Mouse (Mus musculus): ENCODE results near the gene Hirip3. TPM values are rescaled to one million over a fixed set of nuclear protein-coding genes. Genes with fewer than 3 reads are reported as not detected.

Hirip3 gene
- total RNA-seq (2015) (14.6 and 22.0 TPM in 2 replicates), total RNA-seq (2017) (147 and 164 TPM in 2 replicates)

DNA sequence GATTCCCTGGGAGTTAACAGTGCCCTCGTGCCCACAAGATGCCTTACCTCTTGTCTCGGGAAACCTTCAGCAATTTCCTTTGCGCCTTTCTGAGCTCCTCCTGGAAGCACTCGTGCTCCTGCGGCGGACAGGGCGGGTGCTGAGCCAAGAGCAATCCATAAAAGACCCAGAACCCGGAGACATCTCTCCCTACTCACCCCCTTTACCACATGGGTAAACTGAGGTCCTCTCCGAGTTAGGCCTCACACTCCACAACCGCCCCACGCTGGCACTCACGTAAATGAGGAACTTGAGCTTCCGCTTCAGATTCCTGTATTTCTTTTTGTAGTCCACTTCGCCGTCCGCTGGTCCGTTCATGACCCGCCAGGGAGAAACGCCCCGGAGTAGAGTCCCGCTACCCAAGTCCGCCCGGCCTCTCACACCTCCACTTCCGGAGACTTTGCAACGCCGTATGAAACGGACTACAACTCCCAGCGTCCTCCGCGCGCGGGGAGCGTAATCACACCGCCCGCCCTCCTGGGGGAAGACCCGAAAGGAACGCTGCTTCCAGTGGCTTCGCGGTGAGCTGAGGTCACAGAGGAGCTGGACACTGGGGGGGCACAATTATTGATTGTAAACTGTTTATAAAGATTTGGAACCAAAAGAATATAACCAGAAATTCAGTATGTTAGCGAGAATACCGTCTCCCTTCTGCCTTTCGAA, at the start of gene Hirip3:
Hirip3 (plus strand) TSS at position 544 of the 702 bp plus-strand sequence.
- peak; percentile 92 for ATAC-seq (ENCODE audit: poor library complexity, severe bottlenecking)

DNA sequence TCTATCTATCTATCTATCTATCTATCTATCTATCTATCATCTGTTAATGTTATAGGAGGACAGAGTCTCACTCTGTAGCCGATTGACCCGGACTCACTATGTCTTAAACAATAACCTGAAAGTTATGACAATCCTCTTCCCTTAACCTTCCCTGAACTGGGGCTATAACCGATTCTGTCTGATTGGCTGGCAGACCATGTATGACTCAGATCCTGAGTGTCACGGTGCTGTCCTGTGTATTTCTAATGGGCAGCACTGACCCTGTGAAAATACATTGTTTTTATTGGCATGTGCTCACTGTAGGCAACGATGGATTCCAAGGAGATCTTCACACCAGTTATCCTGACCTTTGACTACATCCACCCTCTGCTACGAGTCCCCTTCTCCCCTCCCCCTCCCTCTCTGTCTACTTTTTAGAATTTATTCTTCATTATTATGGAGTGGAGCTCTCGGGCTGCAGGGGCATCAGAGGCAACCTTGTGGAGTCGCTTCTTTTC, 46.0 kb upstream of the Hirip3 start:
- no peak for ATAC-seq (ENCODE audit: poor library complexity, severe bottlenecking)

DNA sequence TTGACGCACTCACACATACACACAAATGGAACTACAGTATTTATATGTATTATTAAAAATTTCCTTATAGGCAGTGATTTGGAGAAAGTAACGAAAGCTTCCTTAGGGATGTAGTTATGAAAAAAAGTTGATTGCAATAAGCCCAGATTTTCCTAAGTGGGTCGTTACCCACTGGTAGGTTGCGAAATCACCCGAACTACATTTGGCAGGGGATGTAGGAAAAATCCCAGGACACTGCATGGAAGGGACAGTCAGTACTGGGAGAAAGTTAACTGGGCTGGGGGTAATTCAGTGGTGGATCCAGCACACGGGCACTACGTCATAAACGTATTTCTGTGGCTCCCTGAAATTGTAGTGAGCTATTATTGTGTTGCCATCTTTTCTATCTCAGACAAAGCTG, 45.3 kb upstream of the Hirip3 start:
- ATAC-seq (ENCODE audit: poor library complexity, severe bottlenecking): no peak

DNA sequence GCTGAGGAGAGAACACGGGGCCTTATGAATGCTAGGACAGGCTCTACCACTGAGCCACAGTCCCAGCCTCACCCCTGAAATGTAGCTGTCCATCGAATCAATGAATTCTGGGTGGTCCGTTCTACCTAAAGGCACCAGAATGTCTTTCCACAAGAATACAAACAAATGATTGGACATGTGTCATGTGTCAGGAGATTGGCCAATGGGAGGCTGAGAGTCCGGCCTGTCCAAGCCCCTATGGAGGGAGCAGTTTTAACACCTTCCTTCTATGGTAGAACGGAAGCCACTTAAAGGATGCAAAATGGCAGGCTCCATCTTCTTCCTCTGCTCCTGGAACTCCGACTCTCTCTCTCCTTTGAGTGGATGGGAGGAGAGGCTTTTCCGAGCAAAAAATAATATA, 44.2 kb upstream of the Hirip3 start:
- ATAC-seq (ENCODE audit: poor library complexity, severe bottlenecking): no peak

DNA sequence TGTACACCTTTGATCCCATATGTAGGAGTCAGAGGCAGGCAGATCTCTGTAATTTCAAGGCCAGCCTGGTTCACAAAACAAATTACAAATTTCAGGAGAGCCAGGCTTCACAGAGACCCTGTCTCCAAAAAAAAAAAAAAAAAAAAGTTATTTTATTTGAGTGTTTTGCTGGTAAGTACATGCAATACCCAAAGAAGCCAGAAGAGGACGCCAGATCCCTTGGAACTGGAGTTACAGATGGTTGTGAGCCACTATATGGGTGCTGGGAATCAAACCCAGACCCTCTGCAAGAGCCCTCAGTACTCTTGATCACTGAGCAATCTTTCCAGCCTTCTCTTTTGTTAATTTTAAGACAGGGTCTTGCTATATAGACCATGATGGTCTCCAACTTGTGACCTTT, 43.0 kb upstream of the Hirip3 start:
- no peak for ATAC-seq (ENCODE audit: poor library complexity, severe bottlenecking)

DNA sequence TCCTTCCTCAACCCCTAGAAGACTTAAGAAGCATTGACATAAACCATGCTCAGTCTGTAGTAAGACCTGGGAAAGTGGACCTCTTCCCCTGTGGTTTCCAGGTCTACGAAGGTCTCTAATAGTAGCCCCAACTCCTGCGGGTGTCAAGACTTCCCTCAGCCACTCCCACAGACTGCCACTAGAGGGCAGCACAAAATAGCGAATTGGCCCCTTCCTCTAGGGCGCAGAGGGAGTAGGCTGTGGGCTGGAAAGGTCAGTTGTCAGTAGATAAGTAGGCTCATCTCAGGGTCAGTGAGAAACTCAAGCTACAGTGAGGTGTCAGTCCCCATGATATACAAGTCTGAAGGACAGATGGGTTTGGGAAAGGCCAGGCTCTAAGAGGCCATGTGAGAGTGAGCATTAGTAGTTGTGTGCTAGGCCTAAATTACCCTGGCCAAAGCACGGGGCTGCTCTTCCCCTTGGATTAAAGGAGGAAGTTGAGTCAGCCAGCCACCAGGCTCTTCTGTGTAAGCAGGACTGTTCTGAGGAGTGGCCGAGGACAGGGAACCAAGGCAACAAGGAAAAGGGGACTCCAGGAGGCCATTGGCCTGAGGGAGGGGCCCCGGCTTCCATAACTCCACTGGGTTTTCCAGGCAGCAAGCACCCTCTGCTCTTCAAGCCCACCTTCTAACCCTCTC, 39.8 kb upstream of the Hirip3 start:
- ATAC-seq (ENCODE audit: poor library complexity, severe bottlenecking): peak; percentile 91

DNA sequence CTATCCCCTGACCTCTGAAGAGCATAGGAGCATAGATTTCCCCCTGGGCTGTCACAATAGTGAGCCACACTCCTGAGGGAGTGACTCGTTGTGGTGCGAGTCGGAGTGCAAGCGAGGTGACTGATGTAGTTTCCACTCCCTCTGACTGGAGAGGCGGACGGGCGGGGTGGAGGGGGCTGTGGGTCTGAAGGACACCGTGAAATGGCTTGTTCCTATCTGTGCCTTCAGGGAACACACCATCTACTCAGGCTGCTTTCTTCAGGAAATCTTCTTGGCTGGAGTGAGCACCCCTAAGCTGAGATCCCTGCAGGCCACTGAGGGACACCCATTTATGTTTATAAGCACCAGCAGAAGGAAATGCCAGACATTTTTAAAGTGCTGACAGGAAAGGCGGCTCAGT, 39.0 kb upstream of the Hirip3 start:
- ATAC-seq (ENCODE audit: poor library complexity, severe bottlenecking): no peak

DNA sequence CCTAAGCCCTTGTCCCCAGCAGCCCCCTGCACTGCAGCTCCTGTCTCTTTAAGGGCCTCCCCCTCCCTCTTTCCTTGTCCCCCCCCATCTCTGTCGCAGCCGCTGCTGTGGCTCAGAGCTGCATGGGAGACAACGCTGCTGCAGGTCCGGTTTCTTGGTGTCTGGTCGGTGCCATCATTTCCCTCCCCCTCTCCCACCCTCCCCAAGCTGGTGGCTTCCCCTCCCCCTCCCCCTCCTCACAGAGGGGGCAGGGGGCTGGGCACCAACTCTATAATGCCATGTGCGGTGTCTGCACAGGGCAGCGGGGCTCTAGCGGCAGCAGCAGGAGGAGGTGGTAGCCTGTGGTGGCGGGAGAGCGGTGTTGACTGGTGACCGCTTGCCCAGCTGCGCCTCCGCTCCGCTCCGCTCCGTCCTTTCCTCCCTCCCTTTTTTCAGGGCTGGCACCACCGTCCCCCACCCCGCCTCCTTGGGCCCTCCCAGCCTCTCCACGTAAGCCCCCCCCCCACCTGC, 38.5 kb upstream of the Hirip3 start:
- ATAC-seq (ENCODE audit: poor library complexity, severe bottlenecking): no peak

DNA sequence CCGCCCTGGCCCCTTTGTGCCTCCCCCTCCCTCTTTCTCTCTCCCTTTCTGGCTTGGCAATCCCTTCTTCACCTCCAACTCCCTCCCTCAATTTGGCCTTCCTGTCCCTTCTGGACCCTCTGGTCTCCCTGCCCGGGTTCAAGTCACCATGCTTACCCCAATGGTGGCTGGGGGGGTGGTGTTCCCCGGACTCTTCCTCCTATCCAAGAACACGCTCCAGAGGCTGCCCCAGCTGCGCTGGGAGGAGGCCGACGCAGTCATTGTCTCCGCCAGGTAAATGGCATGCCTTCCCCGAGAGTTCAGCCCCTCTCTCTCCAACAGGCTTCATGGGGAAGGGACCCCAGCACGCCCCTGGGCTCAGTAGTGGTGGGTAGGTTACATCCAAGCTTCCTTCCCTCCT, 37.8 kb upstream of the Hirip3 start:
- ATAC-seq (ENCODE audit: poor library complexity, severe bottlenecking): no peak

DNA sequence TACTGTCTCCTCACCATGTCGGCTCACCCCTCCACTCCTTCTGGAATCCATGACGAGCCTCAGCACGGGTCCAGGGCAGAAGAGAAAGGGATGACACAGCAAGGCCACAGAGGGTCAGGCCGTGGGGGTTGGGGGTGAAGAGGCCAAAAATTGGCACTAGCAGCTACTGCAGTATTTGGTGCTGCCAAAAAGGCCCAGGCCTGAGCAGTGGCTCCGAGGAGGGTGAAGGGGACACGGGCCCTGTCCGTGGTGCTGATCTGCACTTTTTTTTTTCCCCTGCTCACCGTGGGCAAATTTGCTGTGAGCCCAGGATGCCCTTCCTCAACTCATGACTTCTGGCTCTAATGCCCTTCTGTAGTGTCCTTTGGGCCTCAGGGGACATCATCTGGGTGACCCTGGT, 36.4 kb upstream of the Hirip3 start:
- ATAC-seq (ENCODE audit: poor library complexity, severe bottlenecking): no peak

DNA sequence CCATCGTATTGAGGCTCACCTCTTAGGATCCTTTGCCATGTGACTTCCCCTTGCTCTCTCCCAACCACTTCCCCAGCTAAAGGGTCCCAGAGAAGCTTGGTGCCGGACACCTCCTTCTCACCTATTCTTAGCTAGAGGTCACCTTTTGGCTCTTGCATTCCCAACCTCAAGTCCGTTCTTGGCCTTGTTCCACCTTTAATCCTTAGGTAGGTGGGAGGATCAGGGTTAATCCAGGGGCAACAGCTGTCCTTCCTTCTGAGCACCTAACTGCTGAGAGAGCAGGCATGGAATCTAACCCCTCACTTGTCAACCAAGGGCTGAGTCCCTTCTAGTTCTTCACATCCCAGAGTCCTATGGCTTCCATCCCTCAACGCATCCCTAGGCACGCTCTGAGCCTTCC, 35.8 kb upstream of the Hirip3 start:
- ATAC-seq (ENCODE audit: poor library complexity, severe bottlenecking): no peak

DNA sequence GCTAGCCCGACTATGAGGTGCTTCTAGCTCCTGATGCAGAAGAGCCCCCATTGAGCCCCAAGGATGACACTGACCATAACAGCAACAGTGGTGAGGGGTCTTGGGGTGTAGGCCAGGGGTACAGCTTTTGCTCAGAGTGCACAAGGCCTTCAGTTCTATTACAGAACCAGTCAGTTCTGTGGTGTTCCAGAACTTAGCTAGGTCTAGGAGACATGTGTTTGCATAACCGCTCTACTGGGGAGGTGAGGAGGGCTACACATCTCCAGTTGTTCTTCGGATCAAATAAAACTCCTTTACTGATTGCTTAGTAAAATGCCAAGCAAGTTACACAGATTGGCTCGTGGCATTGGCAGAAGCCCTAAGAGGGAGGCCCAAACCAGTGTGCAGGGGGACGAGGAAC, 30.2 kb upstream of the Hirip3 start, which contains the start of gene 4930451I11Rik:
4930451I11Rik (minus strand) TSS at position 101 of the 400 bp plus-strand sequence.
- ATAC-seq (ENCODE audit: poor library complexity, severe bottlenecking): no peak

DNA sequence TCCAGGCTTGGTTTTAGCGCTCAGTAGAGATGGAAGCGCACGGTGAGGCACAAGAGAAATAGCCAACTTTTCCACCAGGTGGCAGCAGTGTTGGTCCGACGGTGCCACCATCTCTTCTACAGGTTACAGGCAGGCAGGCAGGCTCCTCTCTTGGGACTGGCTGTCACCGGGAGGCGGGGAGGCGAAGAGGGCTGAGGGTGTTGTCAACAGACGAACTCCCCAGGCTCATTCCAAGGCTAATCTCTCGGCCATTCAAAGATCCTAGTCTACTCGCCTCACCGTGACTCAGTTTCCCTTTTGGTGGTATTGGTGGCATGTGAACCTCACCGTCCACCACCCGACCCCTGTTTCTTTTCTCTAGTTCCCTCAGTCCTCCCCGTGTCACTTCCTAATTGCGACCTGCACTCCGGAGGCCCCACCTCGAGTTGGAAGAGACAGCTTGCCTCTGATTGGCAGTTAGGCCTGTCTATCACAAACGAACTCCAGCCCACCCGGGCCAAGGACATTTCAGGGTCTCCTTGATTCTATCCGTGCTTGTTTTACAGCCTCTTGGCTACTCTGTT, 29.7 kb upstream of the Hirip3 start:
- ATAC-seq (ENCODE audit: poor library complexity, severe bottlenecking): peak; percentile 98

DNA sequence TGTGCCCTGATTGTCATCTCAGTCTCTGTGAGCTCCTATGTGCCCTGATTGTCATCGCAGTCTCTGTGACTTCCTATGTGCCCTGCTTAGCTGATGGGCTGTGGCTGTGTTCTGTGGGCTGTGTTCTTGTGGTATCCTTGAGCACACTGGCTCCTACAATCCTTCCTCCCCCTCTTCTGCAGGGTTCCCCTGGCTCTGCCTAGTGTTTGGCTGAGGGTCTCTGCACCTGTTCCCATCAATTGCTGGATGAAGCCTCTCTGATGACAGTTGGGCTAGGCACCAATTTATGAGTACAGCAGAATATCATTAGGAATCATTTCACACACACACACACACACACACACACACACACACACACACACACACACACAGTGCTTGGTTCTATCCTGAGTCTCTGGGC, 28.5 kb upstream of the Hirip3 start:
- no peak for ATAC-seq (ENCODE audit: poor library complexity, severe bottlenecking)

DNA sequence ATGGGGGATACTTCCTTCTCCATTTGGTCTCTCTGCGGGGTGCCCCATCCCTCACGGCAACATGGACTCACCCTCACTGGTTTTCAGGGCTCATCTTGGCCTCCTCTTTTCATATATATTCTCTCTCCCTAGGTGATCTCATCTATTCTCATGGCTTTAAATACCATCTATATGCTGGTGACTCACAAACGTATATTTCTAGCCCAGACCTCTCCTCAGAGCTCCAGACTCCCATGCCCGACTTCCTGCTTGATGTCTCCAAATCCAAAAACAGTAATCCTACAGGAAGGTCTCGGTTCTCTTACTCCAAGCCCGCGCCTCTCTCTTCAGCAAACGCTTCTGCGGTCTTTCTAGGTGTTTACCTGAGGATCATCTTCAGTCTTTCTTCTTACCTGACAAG, 18.5 kb upstream of the Hirip3 start:
- no peak for ATAC-seq (ENCODE audit: poor library complexity, severe bottlenecking)

DNA sequence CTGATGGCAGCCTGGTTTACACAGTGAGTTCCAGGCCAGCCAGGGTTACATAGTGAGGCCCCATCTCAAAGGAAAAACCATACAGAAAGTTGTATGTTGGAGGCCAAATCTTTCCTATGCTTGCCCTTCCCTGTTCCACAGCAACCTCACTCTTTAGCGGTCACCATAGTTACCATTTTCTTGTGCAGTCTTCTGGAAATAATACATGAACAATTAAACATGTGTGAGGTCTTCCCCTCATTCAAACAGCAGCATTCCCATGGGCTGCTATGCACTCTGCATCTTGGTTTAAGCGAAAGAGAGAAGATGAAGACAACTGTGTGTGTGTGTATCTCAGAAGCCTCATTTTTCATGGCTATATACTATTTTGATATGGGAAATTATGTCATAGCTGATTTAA, 16.3 kb upstream of the Hirip3 start:
- no peak for ATAC-seq (ENCODE audit: poor library complexity, severe bottlenecking)

DNA sequence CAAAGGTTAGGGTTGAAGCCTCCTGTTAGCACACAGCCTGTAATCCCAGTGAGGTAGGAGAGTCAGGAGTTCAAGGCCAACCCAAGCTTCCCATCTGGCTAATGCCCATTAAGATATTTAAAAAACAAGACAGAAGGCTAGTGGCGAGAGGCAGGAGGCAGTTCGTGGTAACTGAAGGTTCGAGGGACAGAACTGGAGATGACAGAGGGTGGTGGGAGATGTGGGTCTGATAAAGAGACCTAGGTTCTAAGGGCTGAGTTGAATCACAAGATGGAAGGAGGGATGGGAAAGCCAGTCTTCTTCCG, 14.7 kb upstream of the Hirip3 start, which contains the start of gene Doc2a:
Doc2a (plus strand) TSS at position 301 of the 305 bp plus-strand sequence.
- no peak for ATAC-seq (ENCODE audit: poor library complexity, severe bottlenecking)

DNA sequence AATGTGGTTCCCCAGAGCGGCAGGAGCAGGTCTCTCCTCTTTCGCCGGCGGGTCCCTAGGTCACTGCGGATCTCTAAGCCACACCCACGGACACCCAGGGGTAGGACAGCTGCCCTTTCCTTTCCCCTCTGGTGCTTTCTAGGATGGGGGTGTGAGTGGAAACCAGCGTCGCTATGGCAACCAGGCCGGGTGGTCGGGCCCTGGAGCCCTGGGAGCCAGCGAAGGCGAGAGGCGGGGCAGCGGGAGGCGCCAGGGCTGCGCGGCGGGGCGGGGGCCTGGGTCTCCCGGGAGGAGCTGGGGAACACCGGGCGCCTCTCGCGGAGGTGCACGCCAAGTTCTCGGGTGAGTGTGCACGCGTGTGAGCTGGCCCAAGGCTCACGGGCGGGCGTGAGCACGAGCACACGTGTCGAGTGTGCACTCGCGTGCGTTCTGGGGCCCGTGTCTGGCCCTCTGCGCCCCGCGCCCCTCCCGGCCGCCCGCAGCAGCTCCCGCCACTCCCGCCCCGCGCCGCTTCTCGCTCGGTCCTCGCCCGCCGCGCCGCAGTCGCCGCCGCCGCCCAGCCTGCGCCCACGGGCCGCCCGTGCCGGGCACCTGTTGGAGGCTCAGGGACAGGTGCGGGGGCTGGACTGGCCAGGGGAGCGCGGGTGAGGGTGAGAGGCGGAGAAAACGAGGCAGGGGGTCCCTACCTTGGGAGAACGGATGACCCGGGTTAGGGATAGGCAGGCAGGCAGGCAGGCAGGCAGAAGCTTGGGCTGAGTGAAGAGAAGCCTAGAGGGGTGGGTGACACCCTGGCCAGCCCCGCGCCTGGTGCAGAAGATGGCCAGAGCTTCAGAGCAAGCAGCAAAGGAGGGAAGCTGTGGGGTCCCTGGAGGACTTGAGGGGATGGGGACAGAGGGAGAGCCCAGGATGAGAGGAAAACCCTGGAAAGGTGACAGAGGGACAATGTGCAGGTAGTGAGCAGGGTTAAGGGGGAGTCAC, 14.1 kb upstream of the Hirip3 start:
- no peak for ATAC-seq (ENCODE audit: poor library complexity, severe bottlenecking)

DNA sequence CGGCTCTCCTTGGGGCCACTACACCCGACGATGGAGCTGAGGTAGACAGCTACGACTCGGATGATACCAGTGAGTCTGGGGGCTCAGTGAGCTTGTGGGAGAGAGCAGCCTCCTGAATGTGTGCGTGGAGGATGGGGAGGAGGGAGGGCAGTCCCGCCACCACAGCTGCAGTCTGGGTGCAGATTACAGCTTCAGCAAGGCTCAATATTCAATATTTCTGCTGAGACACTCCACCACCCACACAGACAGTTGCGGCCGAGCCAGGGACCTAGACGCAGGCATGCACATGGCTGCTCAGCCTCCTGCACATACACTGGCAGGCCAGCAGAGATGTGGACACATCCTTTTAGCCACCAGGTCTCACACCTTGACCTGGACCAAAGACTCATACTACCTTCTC, 13.0 kb upstream of the Hirip3 start:
- ATAC-seq (ENCODE audit: poor library complexity, severe bottlenecking): no peak

DNA sequence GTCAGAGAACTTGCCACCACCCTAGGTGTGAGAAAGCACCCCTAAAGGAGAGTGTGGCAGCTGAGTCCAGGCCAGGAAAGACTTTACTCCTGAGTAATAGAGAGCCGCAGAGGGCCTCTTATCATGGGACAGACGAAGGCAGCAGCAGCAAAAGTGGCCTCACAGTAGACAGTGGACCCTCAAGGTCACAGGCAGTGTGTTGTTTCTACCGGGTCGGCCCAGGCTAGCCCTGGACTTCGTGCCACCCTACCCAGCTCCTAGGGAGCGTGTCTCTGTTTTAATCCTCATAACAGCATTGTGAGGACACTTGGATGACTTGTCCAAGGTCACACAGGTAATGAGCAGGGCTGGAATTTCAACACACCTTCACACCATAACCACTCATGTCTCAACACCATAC, 11.6 kb upstream of the Hirip3 start:
- no peak for ATAC-seq (ENCODE audit: poor library complexity, severe bottlenecking)

DNA sequence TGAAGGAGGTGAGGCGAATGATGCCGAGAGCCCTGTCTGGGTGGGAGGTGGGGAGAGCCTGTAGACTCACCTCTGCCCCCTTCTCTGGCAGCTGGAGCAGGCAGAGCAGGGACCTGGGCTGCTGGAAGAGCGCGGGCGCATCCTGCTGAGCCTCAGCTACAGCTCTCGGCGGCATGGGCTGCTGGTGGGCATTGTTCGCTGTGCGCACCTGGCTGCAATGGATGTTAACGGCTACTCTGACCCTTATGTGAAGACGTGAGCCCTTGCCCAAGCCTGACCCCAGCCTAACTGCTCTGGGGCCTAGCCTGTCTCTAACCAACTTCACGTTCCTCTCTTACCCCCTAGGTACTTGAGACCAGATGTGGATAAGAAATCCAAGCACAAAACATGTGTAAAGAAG, 10.6 kb upstream of the Hirip3 start:
- no peak for ATAC-seq (ENCODE audit: poor library complexity, severe bottlenecking)

Data from megakaryocyte, adult 5-6 weeks (primary cell).